Mouse (Mus musculus) left cerebral cortex, postnatal 36 days (tissue): ENCODE measurements around the gene Magi1. TPM values are rescaled to one million over a fixed set of nuclear protein-coding genes. Genes with fewer than 3 reads are reported as not detected.

Source experiments
- DNase-seq, 2 experiments: peaks; one replicate each; pipeline ENCODE4 v3.0.0; 2021 to 2022; ENCODE audit warnings: low spot score in 2 of 2, mixed read lengths in 1 of 2
- intact Hi-C: fragments of 180-260 bp; cut with DNase I; formaldehyde crosslinking; loops from one replicate; pipeline ENCODE4 v1.15.1; 2025
- total RNA-seq, 2 experiments: library from RNA; stranded (reverse); gene quantifications; 2 replicates each; pipeline ENCODE4 v1.2.3; 2021

Gene Magi1
- total RNA-seq, 2 experiments from 2014 or later = 81.0 to 87.5 TPM

DNA sequence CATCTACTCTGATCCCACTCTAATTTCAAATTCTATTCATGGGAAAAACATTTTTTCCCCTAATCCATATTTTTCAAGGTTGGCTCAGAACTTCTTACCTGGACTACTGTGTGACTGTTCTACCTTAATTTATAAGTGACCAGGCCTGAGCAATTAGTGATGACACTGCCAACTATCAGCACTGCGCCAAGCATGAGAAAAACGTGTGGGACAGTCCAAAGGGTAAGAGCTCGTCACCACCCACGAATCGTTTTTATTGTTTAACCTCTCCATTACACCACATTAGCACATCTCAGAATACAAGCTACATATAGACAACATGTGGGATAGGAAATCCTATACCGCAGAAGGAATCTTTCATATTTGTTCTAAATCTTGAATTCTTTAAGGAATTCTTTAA is 347.4 kb downstream of the Magi1 start:
- intact Hi-C loops = no loop called here
- DNase-seq = no peak

DNA sequence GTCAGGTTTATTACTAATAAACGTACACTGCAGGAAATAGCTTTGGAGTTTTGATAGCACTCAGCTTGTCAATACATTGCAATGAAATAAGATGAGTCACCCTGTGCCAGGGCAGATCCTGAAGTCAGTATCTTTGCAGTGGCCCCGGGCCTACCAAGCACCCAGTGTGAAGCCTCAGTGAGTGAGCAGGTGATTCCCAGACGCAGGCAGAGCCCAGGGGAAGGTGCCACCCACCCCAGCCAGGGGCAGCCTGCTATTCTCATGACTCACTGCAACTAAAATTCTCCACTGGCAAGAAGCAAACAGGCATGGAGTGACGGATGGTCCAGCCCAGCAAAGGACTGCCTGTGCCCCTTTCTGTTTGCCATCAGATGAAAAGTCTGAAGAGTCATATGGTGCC is 347.9 kb downstream of the Magi1 start:
- intact Hi-C loops = no loop called here
- DNase-seq = no peak

DNA sequence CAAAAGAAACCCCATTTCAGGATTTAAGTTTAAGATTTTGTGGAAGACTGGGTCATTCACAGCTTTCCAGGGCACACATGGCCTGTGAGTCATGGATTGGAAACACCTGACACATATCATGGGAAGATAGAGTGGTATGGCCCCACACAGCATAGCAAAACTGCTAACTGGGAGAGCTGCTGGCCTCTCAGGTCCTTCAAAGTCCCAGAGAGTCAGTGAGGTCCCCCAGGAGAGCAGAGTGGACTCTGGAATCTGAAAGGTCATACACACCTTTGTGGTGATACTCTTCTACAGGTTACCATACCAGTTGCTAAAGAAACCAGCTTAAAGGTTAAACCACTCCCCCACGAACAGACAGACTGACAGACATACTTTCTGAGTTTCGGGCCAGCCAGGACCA is 349.0 kb downstream of the Magi1 start:
- no peak for DNase-seq
- intact Hi-C loops = no loop called here

DNA sequence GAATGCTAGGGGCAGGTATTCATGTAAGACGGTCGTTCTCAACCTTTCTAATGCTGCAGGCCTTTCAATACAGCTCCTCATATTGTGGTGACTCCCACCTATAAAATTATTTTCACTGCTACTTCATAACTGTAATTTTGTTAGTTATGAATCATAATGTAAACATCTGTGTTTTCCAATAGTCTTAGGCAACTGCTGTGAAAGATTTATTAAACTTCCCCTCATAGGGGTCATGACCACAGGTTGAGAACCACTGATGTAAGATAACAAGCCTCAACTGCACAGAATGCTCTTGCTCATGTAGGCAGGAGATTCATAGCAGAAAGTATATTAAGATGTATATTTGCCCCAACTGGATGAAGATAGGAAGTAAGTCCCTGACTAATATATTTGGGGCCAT is 359.1 kb downstream of the Magi1 start:
- DNase-seq = no peak
- intact Hi-C loops = no loop called here

DNA sequence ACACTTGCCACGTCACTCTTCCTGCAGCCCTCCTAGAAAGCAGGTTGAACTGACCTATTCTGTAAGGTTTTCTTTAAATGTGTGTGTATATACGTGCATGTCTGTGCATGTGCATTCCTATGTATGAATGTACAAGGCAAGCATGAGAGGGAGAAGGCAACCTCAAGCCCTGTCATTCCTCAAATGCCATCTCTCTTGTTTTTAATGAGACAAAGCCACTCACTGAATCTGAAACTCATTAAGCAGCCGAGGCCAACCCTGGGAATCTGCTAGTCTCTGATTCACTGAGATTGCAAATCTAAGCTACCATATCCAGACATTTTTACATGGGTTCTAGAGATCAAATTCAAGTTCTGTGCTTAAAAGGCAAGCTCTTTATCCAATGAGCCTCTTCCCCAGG is 359.7 kb downstream of the Magi1 start:
- intact Hi-C loops = no loop called here
- DNase-seq = no peak

DNA sequence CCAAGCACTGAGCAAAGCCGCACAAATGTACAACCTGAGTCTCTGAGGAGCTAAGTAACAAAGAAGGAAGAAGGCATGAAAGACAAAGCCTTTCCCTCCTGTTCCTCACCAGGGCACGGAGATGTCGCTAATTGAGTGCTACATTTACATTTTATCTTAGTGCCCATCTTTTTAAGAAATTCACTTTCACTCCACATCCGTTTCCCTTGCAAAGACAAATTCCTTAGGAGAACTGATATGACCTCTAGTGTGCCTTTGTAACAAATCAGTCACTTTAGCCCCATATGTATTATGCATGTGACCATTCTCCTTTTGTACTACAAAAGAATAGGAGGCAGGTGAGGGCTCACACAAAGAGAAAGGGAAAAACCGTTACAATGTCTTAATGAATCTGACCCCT is 360.4 kb downstream of the Magi1 start:
- intact Hi-C loops = no loop called here
- DNase-seq = no peak

DNA sequence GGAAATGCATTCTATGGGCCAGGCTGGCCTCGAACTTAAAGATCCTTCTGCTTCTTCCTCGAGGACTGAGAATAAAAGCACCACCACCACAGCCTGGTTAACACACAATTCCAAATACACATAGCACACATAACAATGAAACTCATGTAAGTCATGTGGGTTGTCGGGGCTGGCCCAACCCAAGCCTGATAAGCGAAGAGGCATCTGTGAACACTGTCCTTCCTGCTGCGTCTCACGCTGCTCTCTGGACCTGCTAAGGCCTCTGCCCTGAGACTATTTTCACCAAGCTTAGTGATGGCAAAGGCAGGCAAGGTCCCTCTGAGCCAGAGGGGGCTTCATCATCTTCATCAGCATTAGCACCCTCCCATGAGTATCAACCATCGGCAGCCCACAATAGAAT is 360.8 kb downstream of the Magi1 start:
- intact Hi-C loops = no loop called here
- no peak for DNase-seq

DNA sequence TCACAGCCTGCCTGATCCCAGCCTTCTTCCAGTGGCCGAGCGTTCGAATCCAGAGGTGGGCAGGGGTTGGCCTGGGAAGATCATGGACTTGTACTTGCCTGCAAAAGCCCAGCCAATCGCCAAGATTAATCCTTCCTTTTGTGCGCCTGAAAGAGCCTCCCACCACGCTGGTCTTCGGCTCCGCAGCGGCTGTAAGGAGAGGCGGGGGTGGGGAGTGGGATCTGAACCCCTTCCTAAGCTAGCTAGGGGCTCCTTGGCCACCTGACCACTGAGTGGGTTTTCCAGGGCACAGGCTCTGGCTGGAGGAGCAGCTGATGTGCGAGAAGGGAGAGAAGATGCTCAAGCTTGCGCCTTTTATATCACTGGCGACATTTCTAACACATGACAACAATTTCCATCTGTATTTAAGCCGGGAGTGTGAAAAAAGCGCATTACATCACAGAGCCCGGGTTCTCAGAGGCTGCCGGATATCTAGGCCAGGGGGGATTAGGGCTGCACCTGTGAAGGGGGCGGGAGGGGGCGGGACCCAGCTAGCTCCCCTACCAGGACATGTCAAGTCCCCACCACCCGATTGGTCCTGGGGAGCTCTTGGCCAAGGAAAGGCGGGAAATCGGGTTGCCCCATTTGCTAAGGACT is 370.4 kb downstream of the Magi1 start:
- intact Hi-C loops = loop anchor here (5.0 to 10.0 kb wide), 4 partner anchors 49 to 159 kb away; no protein-coding TSS in a partner anchor
- peak in 1 of 2 experiments; percentile 54 for DNase-seq

DNA sequence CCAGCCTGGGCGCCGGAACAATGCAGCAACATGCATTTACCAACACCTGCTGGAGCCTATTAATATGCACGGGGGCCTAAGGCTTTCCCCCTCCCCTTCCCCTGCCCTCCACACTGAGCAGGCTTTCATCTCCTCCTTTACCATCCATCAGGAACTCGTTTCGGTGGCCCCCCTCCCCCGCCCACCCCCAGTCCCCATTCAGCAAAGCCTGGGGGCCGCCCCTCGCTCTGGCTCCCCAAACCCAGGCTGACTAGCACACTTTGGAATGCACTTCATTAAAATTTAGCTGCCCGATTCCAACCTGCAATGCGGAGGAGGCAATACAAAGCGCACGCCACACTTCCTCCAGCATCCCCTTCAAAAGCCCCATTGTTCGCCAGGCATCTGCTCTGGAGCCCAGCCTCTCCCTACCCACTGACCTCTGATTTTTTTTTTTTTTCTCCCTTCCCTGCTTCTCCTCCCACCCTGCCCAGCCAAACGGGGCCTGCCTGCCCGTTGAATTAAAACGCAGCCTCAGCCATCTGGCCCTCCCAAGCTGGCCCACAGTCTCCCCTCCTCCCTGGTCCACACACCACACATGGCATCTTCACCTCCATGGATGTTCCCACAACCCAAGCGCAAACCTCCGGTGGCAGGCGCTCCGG is 371.0 kb downstream of the Magi1 start:
- intact Hi-C loops = loop anchor here (5.0 to 10.0 kb wide), 4 partner anchors 50 to 158 kb away; no protein-coding TSS in a partner anchor

DNA sequence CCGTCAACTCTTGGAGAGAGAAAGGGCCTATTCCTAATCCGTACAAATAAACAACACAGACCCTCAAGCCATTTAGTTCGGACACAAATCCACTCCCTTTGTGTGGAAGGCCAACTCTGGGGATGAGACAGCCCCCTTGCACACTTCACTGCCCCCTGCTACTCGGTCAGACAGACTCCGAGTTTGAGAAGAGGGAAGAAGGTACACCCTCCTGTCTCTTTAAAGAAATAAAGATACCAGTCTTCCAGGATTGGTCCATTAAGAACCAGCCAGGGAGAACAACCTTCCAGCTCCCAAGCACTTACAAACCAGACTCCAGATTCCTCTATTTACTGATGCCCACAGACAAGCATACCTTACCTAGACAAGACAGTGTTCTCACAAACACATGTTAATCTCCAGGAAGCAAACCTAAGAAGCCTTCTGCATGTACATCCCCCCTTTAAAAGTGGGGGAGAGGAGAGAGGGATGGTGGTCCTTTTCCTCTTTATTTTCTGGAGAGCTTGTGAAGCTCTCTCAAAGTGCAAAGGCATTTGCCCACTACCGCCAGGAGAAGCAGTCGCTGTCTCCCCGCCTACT is 371.6 kb downstream of the Magi1 start:
- DNase-seq = peak; percentile 17 to 51
- intact Hi-C loops = loop anchor here (5.0 to 10.0 kb wide), 4 partner anchors 50 to 157 kb away; no protein-coding TSS in a partner anchor

More for the DNA sequence above, 371.0 kb downstream of the Magi1 start:
- peak; percentile 52 to 58 for DNase-seq

DNA sequence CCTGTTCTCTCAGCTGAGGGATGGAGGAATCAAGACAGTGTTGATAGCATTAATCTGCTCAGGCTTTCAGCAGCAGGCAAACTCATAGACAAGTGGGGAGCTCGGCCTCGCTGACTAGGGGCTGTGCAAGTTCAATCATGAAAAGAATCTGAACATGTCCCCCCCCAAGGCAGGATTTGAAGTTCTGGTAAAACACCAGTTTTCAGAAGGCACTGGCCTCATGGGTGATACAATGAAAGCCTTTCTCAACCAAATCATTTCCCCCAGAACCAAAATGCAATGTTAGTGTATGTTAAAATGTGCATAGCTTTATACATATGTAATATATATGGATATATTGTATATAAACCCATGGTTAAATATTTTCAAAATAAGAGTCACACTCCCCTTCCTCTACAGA is 372.3 kb downstream of the Magi1 start:
- intact Hi-C loops = loop anchor here (5.0 to 10.0 kb wide), 4 partner anchors 51 to 157 kb away; no protein-coding TSS in a partner anchor
- DNase-seq = no peak

DNA sequence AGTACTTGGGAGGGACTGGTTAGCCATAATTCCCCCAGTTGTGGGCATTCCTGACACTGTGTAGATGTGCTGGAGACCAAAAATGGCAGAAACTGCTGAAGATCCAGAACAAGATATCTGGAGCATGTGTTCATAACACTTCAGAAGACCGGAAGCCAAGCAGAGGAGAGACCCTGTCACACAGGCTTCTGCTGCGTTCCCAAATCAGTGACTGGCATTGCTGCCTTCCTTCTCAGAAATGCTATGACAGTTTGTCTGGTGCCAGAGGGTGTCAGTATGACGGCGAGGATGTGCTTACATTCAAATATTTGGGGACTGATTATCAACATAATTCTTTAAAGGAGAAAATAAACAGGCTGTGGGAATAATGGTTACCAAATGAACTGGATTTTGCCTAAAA is 373.7 kb downstream of the Magi1 start:
- no peak for DNase-seq
- intact Hi-C loops = loop anchor here (5.0 to 10.0 kb wide), 4 partner anchors 52 to 155 kb away; no protein-coding TSS in a partner anchor

DNA sequence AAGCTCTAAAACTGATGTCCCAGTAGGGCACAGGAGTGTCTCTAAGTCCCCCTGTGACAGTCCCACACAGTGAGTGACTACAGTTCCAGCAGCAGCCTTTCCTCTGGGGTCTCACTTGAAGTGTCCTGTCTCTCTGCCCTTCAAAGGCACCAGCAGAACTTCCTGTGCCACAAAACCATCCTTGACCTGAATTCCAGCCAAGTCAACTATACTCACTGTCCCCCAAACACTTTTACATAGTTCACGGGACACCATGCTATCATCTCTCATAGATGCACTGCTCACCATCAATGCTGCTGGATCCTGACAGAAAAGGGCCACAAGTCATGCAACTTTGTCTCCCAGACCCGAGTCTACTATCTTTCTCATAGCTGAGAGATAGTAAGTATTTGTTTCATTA is 378.7 kb downstream of the Magi1 start:
- intact Hi-C loops = no loop called here
- DNase-seq = no peak

DNA sequence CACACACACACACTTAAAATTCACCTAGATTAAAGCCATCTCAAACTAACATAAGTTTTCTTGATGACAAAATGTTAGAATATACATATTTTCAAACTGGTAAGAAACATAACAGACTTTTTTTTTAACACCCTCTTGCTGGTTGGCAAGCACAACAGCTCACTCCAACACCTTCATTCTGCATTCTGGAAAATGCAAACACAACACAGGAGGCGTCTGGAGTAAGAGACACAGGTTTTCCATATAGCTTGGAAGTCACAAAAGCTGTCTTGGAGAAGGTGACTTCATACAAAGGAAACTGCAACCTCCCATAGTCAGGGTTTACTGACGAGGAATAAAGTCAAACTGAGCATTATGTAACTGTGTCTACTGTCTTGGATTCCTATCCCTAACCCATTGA is 381.5 kb downstream of the Magi1 start:
- intact Hi-C loops = no loop called here
- DNase-seq = peak in 1 of 2 experiments; percentile 5

DNA sequence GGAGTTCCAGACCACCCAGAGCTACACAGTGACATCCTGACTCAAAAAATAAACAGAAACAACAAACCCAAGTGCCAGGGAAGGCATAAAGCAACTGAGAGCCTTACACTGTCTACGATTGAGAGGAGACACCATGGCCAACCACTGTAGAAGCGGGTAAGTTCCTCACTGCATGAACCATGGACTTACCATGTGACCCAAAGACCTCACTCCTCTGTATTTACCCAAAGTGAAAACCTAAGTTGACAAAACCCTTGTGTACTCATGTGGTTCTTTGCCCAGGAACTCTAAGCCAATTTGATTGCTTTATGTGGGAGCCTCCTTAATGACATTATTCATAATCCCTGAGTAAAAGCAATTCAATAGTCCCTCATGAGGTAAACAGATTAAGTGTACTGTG is 382.3 kb downstream of the Magi1 start:
- intact Hi-C loops = no loop called here
- DNase-seq = no peak

DNA sequence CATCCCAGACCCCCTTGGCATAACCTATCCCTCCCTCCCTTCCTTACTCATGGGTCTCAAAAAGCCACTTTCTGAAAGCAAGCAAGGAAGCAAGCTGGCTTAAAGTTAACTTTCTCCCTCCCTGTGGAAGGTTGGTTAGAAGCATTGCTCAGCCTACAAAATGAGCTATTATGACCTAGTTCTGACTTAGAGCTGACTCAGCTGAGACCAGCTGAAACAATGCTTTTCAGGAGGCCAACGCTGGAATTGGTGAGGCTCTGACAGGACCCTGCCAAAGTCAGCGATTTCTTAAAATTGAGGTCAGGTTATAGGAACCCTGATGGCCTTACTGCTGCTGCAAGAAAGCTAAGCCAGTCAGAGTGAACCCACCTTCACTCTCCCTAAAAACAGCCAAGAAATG is 386.2 kb downstream of the Magi1 start:
- intact Hi-C loops = no loop called here
- no peak for DNase-seq

DNA sequence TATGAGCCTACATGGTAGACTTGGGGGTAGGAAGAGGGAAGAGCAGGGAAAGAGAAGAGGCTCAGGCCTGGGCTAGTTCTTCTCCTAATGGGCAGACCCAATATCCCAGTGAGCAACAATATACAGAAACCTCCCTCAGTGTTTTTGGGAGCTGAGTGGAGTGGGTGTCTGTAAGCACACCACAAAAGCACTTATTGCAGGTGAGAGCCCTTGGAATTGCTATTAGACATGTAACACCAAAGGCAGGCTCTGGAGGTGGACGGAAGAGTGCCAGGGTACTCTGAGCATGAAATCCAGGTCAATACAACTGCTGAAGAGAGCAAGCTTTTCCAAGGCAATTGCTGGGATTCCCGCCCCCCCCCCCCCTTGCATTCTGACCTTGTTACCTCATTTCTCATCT is 388.0 kb downstream of the Magi1 start:
- intact Hi-C loops = no loop called here
- DNase-seq = no peak

DNA sequence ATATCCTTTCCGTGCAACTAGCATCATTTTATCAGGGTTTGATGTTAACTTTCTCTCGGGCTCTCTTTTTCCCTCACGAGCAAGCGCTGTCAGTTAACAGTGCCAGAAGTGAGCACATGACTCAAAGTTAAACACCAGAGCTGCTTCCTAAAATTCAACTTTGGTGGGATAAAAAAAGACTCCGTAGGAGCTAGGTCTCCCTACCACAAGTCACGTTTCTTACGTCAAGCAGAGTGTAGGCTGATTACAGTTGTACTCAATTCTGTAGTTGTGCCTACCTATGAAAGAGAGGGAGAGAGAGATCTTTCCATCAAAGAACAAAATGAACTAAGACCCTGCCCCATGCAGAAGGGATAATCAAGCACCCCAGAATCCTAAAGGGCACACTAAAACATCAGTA is 389.8 kb downstream of the Magi1 start:
- DNase-seq = no peak
- intact Hi-C loops = no loop called here

DNA sequence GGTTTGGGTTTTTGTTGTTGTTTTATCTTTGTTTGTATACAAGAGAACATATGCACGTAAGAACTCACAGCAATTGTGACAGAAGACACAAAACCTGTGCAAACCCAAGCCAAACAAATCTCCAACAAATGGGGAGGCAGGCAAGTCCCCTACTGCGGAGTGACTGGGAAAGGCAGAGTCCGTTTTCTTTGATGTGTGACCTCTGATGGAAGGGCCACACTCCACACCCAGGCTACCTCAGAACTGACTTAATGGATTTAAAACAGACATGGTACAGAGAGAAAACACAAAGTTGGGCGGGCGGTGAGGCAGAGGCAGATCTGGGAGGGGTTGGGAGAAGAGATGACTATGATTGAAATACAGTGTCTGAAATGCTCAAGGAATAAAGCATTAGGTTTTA is 390.8 kb downstream of the Magi1 start:
- DNase-seq = no peak
- intact Hi-C loops = no loop called here

DNA sequence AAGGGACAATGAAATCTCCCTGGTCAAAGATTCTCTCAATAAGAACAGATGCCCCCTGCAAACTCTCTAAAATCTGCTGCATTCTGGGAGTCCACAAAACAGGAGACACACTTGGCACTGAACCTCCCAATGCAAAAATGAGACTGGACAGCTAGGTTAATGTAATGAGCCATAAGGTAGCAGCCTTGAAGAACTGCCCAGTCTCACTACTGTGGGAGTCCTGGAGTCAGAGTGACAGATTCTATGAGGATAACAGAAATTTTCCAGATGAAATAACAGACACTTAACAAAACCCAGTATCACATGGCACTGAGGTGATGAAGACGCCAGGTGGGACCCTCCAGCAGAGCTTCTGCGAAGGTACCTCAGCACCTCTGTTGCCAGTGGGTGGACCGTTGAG is 393.7 kb downstream of the Magi1 start:
- intact Hi-C loops = no loop called here

DNA sequence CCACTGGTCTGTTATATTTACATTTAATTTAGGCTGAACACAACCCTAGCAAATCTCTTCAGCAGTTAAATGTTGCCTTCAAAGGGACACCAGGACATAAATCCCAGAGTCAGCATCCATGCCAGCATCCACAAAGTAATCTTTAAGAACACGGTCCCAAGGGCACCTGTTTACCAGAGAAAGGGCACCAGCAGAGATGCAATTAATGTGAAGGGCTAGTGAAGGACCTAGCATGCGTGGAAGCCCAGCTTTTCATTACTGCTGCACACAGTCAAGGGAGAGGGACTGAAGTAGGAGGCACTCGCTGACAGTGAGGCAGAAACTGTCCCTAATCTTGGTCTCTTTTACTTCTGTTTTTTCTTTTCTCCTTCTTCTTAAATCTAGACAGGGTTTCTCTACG is 406.4 kb downstream of the Magi1 start:
- DNase-seq = no peak
- intact Hi-C loops = no loop called here

More for the DNA sequence above, 393.7 kb downstream of the Magi1 start:
- no peak for DNase-seq
